Mouse (Mus musculus) frontal cortex, postnatal 10 days (tissue): ENCODE results near the gene Kalrn.

ENCODE experiments used
- DNase-seq, 2 experiments: peaks; one replicate each; pipeline ENCODE4 v3.0.0; 2022; ENCODE audit warnings: low spot score in 2 of 2, mixed read lengths in 1 of 2

Gene Kalrn

GRCm38 (mm10) chr16:34078732-34079131, 494.6 kb downstream of the Kalrn start:
- peak in 1 of 2 experiments; percentile 58 for DNase-seq

GRCm38 (mm10) chr16:34076101-34076500, 497.2 kb downstream of the Kalrn start:
- DNase-seq, result no peak

GRCm38 (mm10) chr16:34073930-34074329, 499.4 kb downstream of the Kalrn start:
- DNase-seq, result no peak

GRCm38 (mm10) chr16:34072136-34072535, 501.2 kb downstream of the Kalrn start:
- DNase-seq, result no peak

GRCm38 (mm10) chr16:34071223-34071825, 502.0 kb downstream of the Kalrn start:
- no peak for DNase-seq

- no peak for DNase-seq
Observed at GRCm38 (mm10) chr16:34069481-34069880, 503.9 kb downstream of the Kalrn start.

- DNase-seq, result no peak
Observed at GRCm38 (mm10) chr16:34066922-34067321, 506.4 kb downstream of the Kalrn start.

GRCm38 (mm10) chr16:34066376-34066775, 507.0 kb downstream of the Kalrn start:
- no peak for DNase-seq

- DNase-seq, result no peak
Observed at GRCm38 (mm10) chr16:34063313-34063712, 510.0 kb downstream of the Kalrn start.

- no peak for DNase-seq
Observed at GRCm38 (mm10) chr16:34061661-34062060, 511.7 kb downstream of the Kalrn start.

GRCm38 (mm10) chr16:34058611-34059010, 514.7 kb downstream of the Kalrn start:
- DNase-seq, result no peak

- no peak for DNase-seq
Observed at GRCm38 (mm10) chr16:34057464-34057863, 515.9 kb downstream of the Kalrn start.

GRCm38 (mm10) chr16:34056418-34057111, 516.8 kb downstream of the Kalrn start:
- DNase-seq, result no peak

- no peak for DNase-seq
Observed at GRCm38 (mm10) chr16:34050090-34050489, 523.2 kb downstream of the Kalrn start.

GRCm38 (mm10) chr16:34049361-34049760, 524.0 kb downstream of the Kalrn start:
- no peak for DNase-seq

GRCm38 (mm10) chr16:34048232-34048631, 525.1 kb downstream of the Kalrn start:
- no peak for DNase-seq

- DNase-seq, result no peak
Observed at GRCm38 (mm10) chr16:34047543-34047942, 525.8 kb downstream of the Kalrn start.

- no peak for DNase-seq
Observed at GRCm38 (mm10) chr16:34047006-34047360, 526.3 kb downstream of the Kalrn start.

GRCm38 (mm10) chr16:34046268-34047005, 526.9 kb downstream of the Kalrn start:
- DNase-seq, result no peak

- no peak for DNase-seq
Observed at GRCm38 (mm10) chr16:34044539-34044938, 528.8 kb downstream of the Kalrn start.

GRCm38 (mm10) chr16:34043048-34043795, 530.1 kb downstream of the Kalrn start:
- DNase-seq, result peak in 1 of 2 experiments; percentile 36

GRCm38 (mm10) chr16:34042586-34042985, 530.7 kb downstream of the Kalrn start:
- no peak for DNase-seq
